Mouse (Mus musculus) MEL (cell line): ENCODE data around the gene Nr5a2. TPM values are rescaled to one million over a fixed set of nuclear protein-coding genes. Genes with fewer than 3 reads are reported as not detected.

ENCODE experiments used
- DNase-seq: peaks from one replicate; pipeline ENCODE4 v3.0.0; 2011; ENCODE audit warnings: low read depth, low spot score
- H3K27ac ChIP-seq: 2 replicates; pipeline ENCODE4 v1.5.1; 2012; ENCODE audit warnings: low read depth, mild to moderate bottlenecking, control low read depth, low read length, moderate library complexity; ENCODE audit not compliant: control insufficient read depth
- H3K27me3 ChIP-seq, 2 experiments: fragments of 150-350 bp in 1 of 2; sonication (generic) in 1 of 2; 2 replicates each; pipeline ENCODE4 v1.6.1; 2012; ENCODE audit warnings: low read length in 2 of 2, mild to moderate bottlenecking in 2 of 2, improper control_type of control experiment in 1 of 2, moderate library complexity in 1 of 2; ENCODE audit not compliant: insufficient read depth in 2 of 2, control insufficient read depth in 1 of 2
- H3K36me3 ChIP-seq, 2 experiments: 2 replicates each; pipeline ENCODE4 v1.6.1; 2012 to 2014; ENCODE audit warnings: low read length in 2 of 2, improper control_type of control experiment in 1 of 2, inconsistent platforms in 1 of 2, mild to moderate bottlenecking in 1 of 2; ENCODE audit not compliant: insufficient read depth in 2 of 2, control insufficient read depth in 1 of 2
- H3K4me1 ChIP-seq, 2 experiments: fragments of 150-350 bp in 1 of 2; sonication (generic) in 1 of 2; 2 replicates each; pipeline ENCODE4 v1.6.1; 2012; ENCODE audit warnings: low read length in 2 of 2, improper control_type of control experiment in 1 of 2, mild to moderate bottlenecking in 1 of 2; ENCODE audit not compliant: insufficient read depth in 2 of 2, control insufficient read depth in 1 of 2
- H3K4me3 ChIP-seq, 2 experiments: fragments of 150-350 bp in 1 of 2; sonication (generic) in 1 of 2; 2 replicates each; pipeline ENCODE4 v1.5.1; 2012; ENCODE audit warnings: low read depth in 2 of 2, low read length in 2 of 2, mild to moderate bottlenecking in 2 of 2, moderate library complexity in 2 of 2, control low read depth in 1 of 2, improper control_type of control experiment in 1 of 2; ENCODE audit not compliant: control insufficient read depth in 1 of 2, insufficient read depth in 1 of 2
- H3K79me2 ChIP-seq: 2 replicates; pipeline ENCODE4 v1.6.1; 2012; ENCODE audit warnings: mild to moderate bottlenecking, low read length, moderate library complexity; ENCODE audit not compliant: control insufficient read depth, poor library complexity, insufficient read depth
- H3K9ac ChIP-seq: 2 replicates; pipeline ENCODE4 v1.6.1; 2012; ENCODE audit warnings: low read depth, mild to moderate bottlenecking, control low read depth, low read length, moderate library complexity; ENCODE audit not compliant: control insufficient read depth, poor library complexity, severe bottlenecking
- H3K9me3 ChIP-seq: fragments of 150-350 bp; sonication (generic); replicated peaks from 2 replicates; pipeline ENCODE4 v1.6.1; 2012; ENCODE audit warnings: mild to moderate bottlenecking, low read length, improper control_type of control experiment, moderate library complexity; ENCODE audit not compliant: insufficient read depth
- CHD1 ChIP-seq: IDR thresholded peaks from 2 replicates; pipeline ENCODE4 v1.6.1; 2012; ENCODE audit warnings: low read depth, mild to moderate bottlenecking, inconsistent platforms, low read length, improper control_type of control experiment
- CHD2 ChIP-seq: IDR thresholded peaks from 2 replicates; pipeline ENCODE4 v1.6.1; 2011; ENCODE audit warnings: low read length, improper control_type of control experiment
- ELF1 ChIP-seq: IDR thresholded peaks from 2 replicates; pipeline ENCODE4 v1.6.1; 2014; ENCODE audit warnings: low read depth, mild to moderate bottlenecking, inconsistent platforms, low read length, improper control_type of control experiment, moderate library complexity
- EP300 ChIP-seq, 2 experiments: IDR thresholded peaks; 2 replicates each; pipeline ENCODE4 v1.6.1; 2011; ENCODE audit warnings: improper control_type of control experiment in 2 of 2, low read length in 2 of 2, low read depth in 1 of 2, mild to moderate bottlenecking in 1 of 2
- GABPA ChIP-seq: IDR thresholded peaks from 2 replicates; pipeline ENCODE4 v1.6.1; 2012; ENCODE audit warnings: low read depth, mild to moderate bottlenecking, inconsistent platforms, low read length, improper control_type of control experiment, moderate library complexity
- GATA1 ChIP-seq: IDR thresholded peaks from 2 replicates; pipeline ENCODE4 v1.6.1; 2011; ENCODE audit warnings: low read depth, low read length, improper control_type of control experiment
- JUND ChIP-seq: IDR thresholded peaks from 2 replicates; pipeline ENCODE4 v1.6.1; 2011; ENCODE audit warnings: low read depth, mild to moderate bottlenecking, improper control_type of control experiment, low read length
- KAT2A ChIP-seq: conservative IDR thresholded peaks from 2 replicates; pipeline ENCODE4 v1.6.1; 2012; ENCODE audit warnings: low read depth, low read length, improper control_type of control experiment, inconsistent platforms
- MAZ ChIP-seq: IDR thresholded peaks from 2 replicates; pipeline ENCODE4 v1.6.1; 2012; ENCODE audit warnings: low read depth, mild to moderate bottlenecking, inconsistent platforms, low read length, improper control_type of control experiment
- MEF2A ChIP-seq: IDR thresholded peaks from 2 replicates; pipeline ENCODE4 v1.6.1; 2014; ENCODE audit warnings: low read depth, mild to moderate bottlenecking, inconsistent platforms, low read length, improper control_type of control experiment; ENCODE audit not compliant: poor library complexity, insufficient replicate concordance, severe bottlenecking; ENCODE audit errors: extremely low read depth
- MYC ChIP-seq: IDR thresholded peaks from 2 replicates; pipeline ENCODE4 v1.6.1; 2011; ENCODE audit warnings: low read depth, mild to moderate bottlenecking, low read length, improper control_type of control experiment, moderate library complexity
- NELFE ChIP-seq: IDR thresholded peaks from 2 replicates; pipeline ENCODE4 v1.6.1; 2011; ENCODE audit warnings: low read depth, low read length, improper control_type of control experiment
- NRF1 ChIP-seq: IDR thresholded peaks from 2 replicates; pipeline ENCODE4 v1.6.1; 2014; ENCODE audit warnings: low read depth, mild to moderate bottlenecking, inconsistent platforms, low read length, improper control_type of control experiment, moderate library complexity; ENCODE audit not compliant: poor library complexity, insufficient read depth, severe bottlenecking
- POLR2AphosphoS2 ChIP-seq: IDR thresholded peaks from 2 replicates; pipeline ENCODE4 v1.6.1; 2011; ENCODE audit warnings: low read length, improper control_type of control experiment
- POLR2AphosphoS5 ChIP-seq: IDR thresholded peaks from 2 replicates; pipeline ENCODE4 v1.6.1; 2012; ENCODE audit warnings: low read depth, borderline replicate concordance, mild to moderate bottlenecking, inconsistent platforms, low read length, moderate library complexity, mixed read lengths
- RAD21 ChIP-seq: IDR thresholded peaks from 2 replicates; pipeline ENCODE4 v1.6.1; 2011; ENCODE audit warnings: mild to moderate bottlenecking, low read depth, low read length, improper control_type of control experiment
- RCOR1 ChIP-seq: IDR thresholded peaks from 2 replicates; pipeline ENCODE4 v1.6.1; 2012; ENCODE audit warnings: low read depth, mild to moderate bottlenecking, inconsistent platforms, low read length, improper control_type of control experiment
- TAL1 ChIP-seq: IDR thresholded peaks from 2 replicates; pipeline ENCODE4 v1.6.1; 2012; ENCODE audit warnings: mild to moderate bottlenecking, inconsistent platforms, low read length, moderate library complexity, mixed read lengths
- TBP ChIP-seq: IDR thresholded peaks from 2 replicates; pipeline ENCODE4 v1.8.0; 2011; ENCODE audit warnings: low read depth, low read length, improper control_type of control experiment
- TCF12 ChIP-seq: IDR thresholded peaks from 2 replicates; pipeline ENCODE4 v1.6.1; 2014; ENCODE audit warnings: low read depth, mild to moderate bottlenecking, inconsistent platforms, low read length, improper control_type of control experiment, moderate library complexity
- USF2 ChIP-seq, 2 experiments: IDR thresholded peaks; 2 replicates each; pipeline ENCODE4 v1.6.1; 2011 to 2012; ENCODE audit warnings: improper control_type of control experiment in 2 of 2, low read length in 2 of 2, borderline replicate concordance in 1 of 2, inconsistent platforms in 1 of 2, low read depth in 1 of 2, mild to moderate bottlenecking in 1 of 2; ENCODE audit not compliant: insufficient read depth in 1 of 2
- ZKSCAN1 ChIP-seq: IDR thresholded peaks from 2 replicates; pipeline ENCODE4 v1.6.1; 2012; ENCODE audit warnings: low read depth, mild to moderate bottlenecking, inconsistent platforms, low read length, improper control_type of control experiment, moderate library complexity
- ZNF384 ChIP-seq: IDR thresholded peaks from 2 replicates; pipeline ENCODE4 v1.6.1; 2012; ENCODE audit warnings: low read depth, mild to moderate bottlenecking, inconsistent platforms, low read length, improper control_type of control experiment
- polyA plus RNA-seq, 2 experiments: library from polyadenylated mRNA; stranded (reverse) in 1 of 2; unstranded in 1 of 2; fragments of >175 nt in 1 of 2; fragments of >200 nt in 1 of 2; gene quantifications; 2 replicates each; pipeline versions ENCODE4 v1.2.1 to v1.2.4; 2012; ENCODE audit warnings: low replicate concordance in 2 of 2, low read depth in 1 of 2; ENCODE audit not compliant: insufficient read length in 2 of 2, insufficient read depth in 1 of 2, missing spikeins in 1 of 2
- total RNA-seq: library from RNA; depleted of rRNA; stranded (reverse); fragments of 300-350 nt; gene quantifications from 2 replicates; pipeline ENCODE4 v1.2.3, GENCODE M21; 2012

The Nr5a2 gene
- total and polyA plus RNA-seq, 3 experiments = 0.03 to 0.39 TPM; not detected in 1

GRCm38 (mm10) chr1:136948127-136948422, 12.2 kb downstream of the Nr5a2 start:
- H3K4me3 ChIP-seq = no peak overlapping the region
- no peak overlapping the region for H3K9ac ChIP-seq
- H3K36me3 ChIP-seq = no peaks in the 10 kb centered on the region
- no peak for TF ChIP-seq GATA1
- no peak for TF ChIP-seq GABPA
- no peak for TF ChIP-seq MEF2A
- TF ChIP-seq ZNF384 = no peak
- H3K27me3 ChIP-seq = no peaks in the 10 kb centered on the region
- no peaks in the 10 kb centered on the region for H3K79me2 ChIP-seq
- H3K9me3 ChIP-seq = no peaks in the 10 kb centered on the region
- H3K27ac ChIP-seq = no peak overlapping the region
- H3K4me1 ChIP-seq = no peaks in the 10 kb centered on the region
- DNase-seq = no peak

- Histone ChIP-seq H3K79me2 (no peaks in the 10 kb centered on the region), H3K9me3 (no peaks in the 10 kb centered on the region), H3K9ac (no peak overlapping the region), H3K36me3 (no peaks in the 10 kb centered on the region), H3K27me3 (no peaks in the 10 kb centered on the region), H3K27ac (no peak overlapping the region), H3K4me3 (no peak overlapping the region)
- DNase-seq = no peak
- no peak for TF ChIP-seq RCOR1
- no peak for TF ChIP-seq NELFE
- no peak for TF ChIP-seq ZNF384
- no peak for TF ChIP-seq JUND
- TF ChIP-seq TCF12 = no peak
- TF ChIP-seq ZKSCAN1 = no peak
- TF ChIP-seq, all 39 proteins: peak for 0
- H3K4me1 ChIP-seq = no peaks in the 10 kb centered on the region
Measured at GRCm38 (mm10) chr1:136947394-136948126, 12.7 kb downstream of the Nr5a2 start.

- no peak for DNase-seq
- no peaks in the 10 kb centered on the region for H3K36me3 ChIP-seq
- H3K4me3 ChIP-seq = no peak overlapping the region
- no peaks in the 10 kb centered on the region for H3K27me3 ChIP-seq
- TF ChIP-seq CHD2 (no peak), KAT2A (no peak), RAD21 (no peak), TBP (no peak), POLR2AphosphoS2 (no peak), ELF1 (no peak), MAZ (no peak), GATA1 (no peak), MYC (no peak), USF2 (IDR thresholded peaks at IDR 0.05; ENCODE audit: borderline replicate concordance in 1 of 2, insufficient read depth in 1 of 2, low read depth in 1 of 2, low read length in 2 of 2) (no peak), TAL1 (no peak), EP300 (IDR thresholded peaks at IDR 0.05; ENCODE audit: low read depth in 1 of 2, low read length in 2 of 2) (no peak), POLR2AphosphoS5 (no peak), TCF12 (no peak), NRF1 (no peak), CHD1 (no peak)
- H3K9ac ChIP-seq = no peak overlapping the region
- H3K9me3 ChIP-seq = no peaks in the 10 kb centered on the region
- H3K4me1 ChIP-seq = no peaks in the 10 kb centered on the region
- H3K27ac ChIP-seq = no peak overlapping the region
- H3K79me2 ChIP-seq = no peaks in the 10 kb centered on the region
Measured at GRCm38 (mm10) chr1:136946806-136947393, 13.3 kb downstream of the Nr5a2 start.
